Mouse (Mus musculus) right cerebral cortex, postnatal 36 days (tissue): ENCODE data around the gene Pcsk7.

Experiments used
- DNase-seq, 2 experiments: peaks; one replicate each; pipeline ENCODE4 v3.0.0; 2022; ENCODE audit warnings: low spot score in 2 of 2, mixed read lengths in 1 of 2

Pcsk7 gene

GRCm38 (mm10) chr9:45906355-45907077, at the start of gene Pcsk7, which contains the start of gene Rnf214:
Pcsk7 (plus strand) TSS chr9:45906497.
Rnf214 (minus strand) TSS chr9:45906911.
- peak; percentile 86 to 90 for DNase-seq

- no peak for DNase-seq
These were observed 46.9 kb upstream of the Pcsk7 start for GRCm38 (mm10) chr9:45859364-45859763.

- DNase-seq, result no peak
These were observed 44.5 kb upstream of the Pcsk7 start for GRCm38 (mm10) chr9:45861813-45862212.

GRCm38 (mm10) chr9:45869181-45869580, 37.1 kb upstream of the Pcsk7 start:
- DNase-seq, result no peak

- no peak for DNase-seq
These were observed 36.0 kb upstream of the Pcsk7 start for GRCm38 (mm10) chr9:45870265-45870664.

GRCm38 (mm10) chr9:45877928-45878327, 28.4 kb upstream of the Pcsk7 start:
- no peak for DNase-seq

GRCm38 (mm10) chr9:45893681-45894080, 12.6 kb upstream of the Pcsk7 start:
- DNase-seq, result no peak

- no peak for DNase-seq
These were observed 1.1 kb upstream of the Pcsk7 start for GRCm38 (mm10) chr9:45905196-45905595.

GRCm38 (mm10) chr9:45905811-45906237, 473 bp upstream of the Pcsk7 start:
- peak in 1 of 2 experiments; percentile 29 for DNase-seq

- DNase-seq, result peak in 1 of 2 experiments; percentile 21
These were observed 756 bp downstream of the Pcsk7 start for GRCm38 (mm10) chr9:45907078-45907428.

- DNase-seq, result no peak
These were observed 4.7 kb downstream of the Pcsk7 start for GRCm38 (mm10) chr9:45910995-45911394.

GRCm38 (mm10) chr9:45911673-45912072, 5.4 kb downstream of the Pcsk7 start:
- DNase-seq, result no peak

GRCm38 (mm10) chr9:45915659-45916058, 9.4 kb downstream of the Pcsk7 start:
- DNase-seq, result no peak

- peak; percentile 32 to 53 for DNase-seq
These were observed 11.0 kb downstream of the Pcsk7 start for GRCm38 (mm10) chr9:45917041-45917934.

- DNase-seq, result no peak
These were observed 13.6 kb downstream of the Pcsk7 start for GRCm38 (mm10) chr9:45919895-45920294.

- DNase-seq, result no peak
These were observed 23.0 kb downstream of the Pcsk7 start for GRCm38 (mm10) chr9:45929285-45929684.

GRCm38 (mm10) chr9:45931958-45932357, 25.7 kb downstream of the Pcsk7 start:
- DNase-seq, result no peak

GRCm38 (mm10) chr9:45932571-45933415, 26.5 kb downstream of the Pcsk7 start:
- DNase-seq, result peak in 1 of 2 experiments; percentile 47

- no peak for DNase-seq
These were observed 29.4 kb downstream of the Pcsk7 start, which contains the start of gene Tagln for GRCm38 (mm10) chr9:45935628-45936210. Tagln (minus strand) TSS chr9:45936058.

GRCm38 (mm10) chr9:45936883-45937282, 30.6 kb downstream of the Pcsk7 start:
- DNase-seq, result no peak

GRCm38 (mm10) chr9:45938088-45938487, 31.8 kb downstream of the Pcsk7 start:
- DNase-seq, result no peak
